In the genomic region with DNA sequence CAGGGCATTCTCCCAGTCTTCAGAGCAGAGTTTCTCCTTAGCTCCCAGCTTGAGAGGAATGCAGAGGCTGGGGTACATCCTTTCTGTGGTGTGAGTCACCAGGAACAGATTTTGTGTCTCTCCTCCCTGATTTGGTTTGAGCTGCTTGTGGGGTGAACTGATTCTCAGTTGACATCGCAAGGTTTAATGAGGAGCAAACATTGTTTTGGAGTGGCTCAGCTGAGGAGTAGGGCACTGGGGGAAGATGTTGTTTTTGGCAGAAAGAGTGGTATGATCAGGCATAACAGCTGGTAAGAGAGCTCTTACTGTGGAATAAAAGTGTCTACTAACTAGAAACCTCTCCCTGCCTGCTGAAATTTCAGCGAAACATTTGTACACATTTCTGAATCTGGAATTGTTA, we compare ENCODE assay signal across 15 mouse cellular contexts.
"Had no signal": no experiment of that assay in that cellular context is flagged by ENCODE, and none has a peak within 500 bp of the region (broad histone marks: within the 10 kb centered on the region; RNA-seq: fewer than 3 reads in every experiment).

No protein-coding gene starts in this region.

- ATAC-seq: liver, postnatal 0 days; midbrain, embryonic 15.5 days had no signal

- H3K36me3 ChIP-seq: limb, embryonic 12.5 days; limb, embryonic 15.5 days; midbrain, embryonic 12.5 days; midbrain, embryonic 15.5 days; neural tube, embryonic 13.5 days had no signal

- DNase-seq: kidney, adult 2 months; kidney, postnatal 14 days; kidney, postnatal 4 days; left cerebral cortex, postnatal 4 days; liver, postnatal 0 days; lung, postnatal 14 days; lung, postnatal 4 days; thymus, adult 18-20 months; thymus, postnatal 36 days had no signal

- H3K4me2 ChIP-seq: limb, embryonic 12.5 days; limb, embryonic 15.5 days; liver, embryonic 11.5 days; midbrain, embryonic 12.5 days; midbrain, embryonic 15.5 days; neural tube, embryonic 13.5 days had no signal

- H3K4me3 ChIP-seq: limb, embryonic 12.5 days; limb, embryonic 15.5 days; midbrain, embryonic 12.5 days; midbrain, embryonic 15.5 days; neural tube, embryonic 13.5 days had no signal

- H3K27me3 ChIP-seq: limb, embryonic 12.5 days; limb, embryonic 15.5 days; midbrain, embryonic 12.5 days; midbrain, embryonic 15.5 days; neural tube, embryonic 13.5 days had no signal
